In genomic region chr16:95901388-95901787, GRCm38 (mm10) we compare ENCODE assay signal across 25 mouse cellular contexts.
DNase-seq lines count a peak whose midpoint lies in the region; ATAC-seq and TF ChIP-seq lines count a peak whose summit lies in the region.
"Had no signal": no experiment of that assay in that cellular context is flagged by ENCODE, and none has a peak within 500 bp of the region (broad histone marks: within the 10 kb centered on the region; RNA-seq: fewer than 3 reads in every experiment).

No protein-coding gene starts in this region.

- TF ChIP-seq CTCF in kidney, adult 2 months (conservative IDR thresholded peaks at IDR 0.05; ENCODE audit: insufficient read depth, insufficient read length, low read depth, low read length): no peak

- no peaks in the 10 kb centered on the region for H3K27me3 ChIP-seq in kidney, adult 2 months (replicated peaks; ENCODE audit: control insufficient read depth, insufficient read depth, low read length)
- H3K27me3 ChIP-seq: heart, embryonic 13.5 days; limb, embryonic 15.5 days had no signal

- DNase-seq in lung, postnatal 10 days: peak; percentile 22
- no peak for DNase-seq in lung, postnatal 25 days (ENCODE audit: low spot score)
- DNase-seq in CD4-positive, CD25-positive, alpha-beta regulatory T cell, adult 2 months (ENCODE audit: low read depth, low spot score): peak; percentile 63
- peak; percentile 48 for DNase-seq in thymus, postnatal 25 days
- no peak for DNase-seq in yolk sac, embryonic 10.5 days (ENCODE audit: low spot score)
- DNase-seq in kidney, adult 2 months: no peak
- DNase-seq: adrenal gland, adult 8-10 months; cerebellum, adult 18-20 months; cerebellum, postnatal 14 days; gastrocnemius, postnatal 36 days; heart, postnatal 14 days; kidney, adult 18-20 months; left cerebral cortex, postnatal 4 days; lung, postnatal 4 days; midbrain, embryonic 14.5 days; right cerebral cortex, adult 18-20 months had no signal

- H3K4me1 ChIP-seq in kidney, adult 2 months (ENCODE audit: control insufficient read depth, insufficient read depth, low read length): no peaks in the 10 kb centered on the region
- H3K4me1 ChIP-seq: forebrain, embryonic 10.5 days; limb, embryonic 15.5 days had no signal

- no peak overlapping the region for H3K4me3 ChIP-seq in kidney, adult 2 months (ENCODE audit: insufficient read depth, low read depth, low read length)
- H3K4me3 ChIP-seq: forebrain, embryonic 10.5 days; heart, adult 2 months; heart, embryonic 13.5 days; limb, embryonic 15.5 days; myocyte had no signal

- ATAC-seq in activated CD4-positive, CD25-positive, alpha-beta regulatory T cell, adult 4 months: peak; percentile 25

- 66% methylated on average over 9 of the region's 9 CpGs for WGBS in kidney, adult 2 months

- no peak for TF ChIP-seq POLR2A in kidney, adult 2 months (IDR thresholded peaks at IDR 0.05; ENCODE audit: low read depth, low read length)

- H3K27ac ChIP-seq in kidney, adult 2 months (ENCODE audit: insufficient read depth, low read depth, low read length): no peak overlapping the region
- H3K27ac ChIP-seq: forebrain, embryonic 10.5 days; heart, adult 2 months; heart, embryonic 13.5 days; kidney, postnatal 0 days; limb, embryonic 15.5 days; liver, embryonic 14.5 days; stomach, postnatal 0 days had no signal

- no peaks in the 10 kb centered on the region for H3K36me3 ChIP-seq in kidney, adult 2 months (ENCODE audit: control insufficient read depth, insufficient read depth, low read length)
- H3K36me3 ChIP-seq: forebrain, embryonic 10.5 days; heart, embryonic 13.5 days; limb, embryonic 15.5 days had no signal

Comparison
In these comparisons a context has a peak if more than half of its experiments do, and no peak if none do; other contexts are left out.
1. DNase-seq: peak in lung, postnatal 10 days (single experiment), CD4-positive, CD25-positive, alpha-beta regulatory T cell, adult 2 months (single experiment) and thymus, postnatal 25 days (single experiment); none in lung, postnatal 25 days (single experiment), yolk sac, embryonic 10.5 days (single experiment) and kidney, adult 2 months (single experiment).